Mouse (Mus musculus) cerebral cortex, adult 2 months (tissue): ENCODE measurements around the gene Cnnm1.

ENCODE experiments used
- WGBS: fragments of 180-500 bp; shearing (Covaris S2); methylation state at CpG from one replicate; pipeline ENCODE4 v1.1.7; 2018; 5-methylcytosine and 5-hydroxymethylcytosine counted together

Cnnm1 gene

GRCm38 (mm10) chr19:43440112-43440737 lies at the start of gene Cnnm1:
Cnnm1 (plus strand) TSS chr19:43440436.
- 1% methylated on average over 51 of the region's 51 CpGs for WGBS

DNA sequence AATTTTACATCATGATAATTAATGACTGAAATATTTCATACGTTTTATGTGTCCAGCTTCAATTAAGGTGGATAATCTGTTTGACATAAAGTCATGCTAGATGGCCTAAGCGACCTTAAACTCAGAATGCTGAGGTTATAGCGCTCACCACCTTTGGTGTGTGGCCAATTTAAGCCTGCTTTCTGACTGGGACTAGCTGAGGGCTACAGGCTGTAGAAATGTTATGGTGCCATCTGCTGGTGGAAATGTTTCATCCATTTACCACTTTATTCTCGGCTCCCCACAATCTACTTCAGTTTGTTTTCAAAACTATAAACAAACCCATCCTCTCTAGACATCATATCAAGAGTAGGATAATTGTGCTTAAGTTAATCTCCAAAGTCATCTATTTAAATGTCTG lies 43.9 kb upstream of the Cnnm1 start:
- WGBS: 7% methylated on average over 4 of the region's 4 CpGs

- WGBS: 12% methylated on average over 1 of the region's 1 CpGs
Measured at GRCm38 (mm10) chr19:43407181-43407580, 33.1 kb upstream of the Cnnm1 start.

DNA sequence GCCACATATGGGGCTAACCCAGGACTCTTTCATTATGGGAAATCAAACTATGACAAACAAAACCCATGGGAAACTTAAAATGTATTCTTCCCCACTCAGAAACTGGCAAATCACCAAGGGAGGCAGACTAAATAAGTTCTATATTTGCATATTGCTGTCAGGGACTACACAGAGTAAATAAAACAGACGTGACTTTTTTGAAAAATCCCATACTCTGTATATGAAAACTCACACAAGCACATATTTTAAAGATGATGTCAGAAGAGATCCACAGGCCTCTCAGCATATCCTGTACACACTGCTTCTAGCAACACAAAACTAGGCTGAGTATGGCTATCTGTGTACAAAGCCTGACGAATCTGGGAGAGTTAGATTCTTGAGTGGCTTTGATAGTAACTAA lies 24.7 kb upstream of the Cnnm1 start:
- WGBS: 74% methylated on average over 2 of the region's 2 CpGs

DNA sequence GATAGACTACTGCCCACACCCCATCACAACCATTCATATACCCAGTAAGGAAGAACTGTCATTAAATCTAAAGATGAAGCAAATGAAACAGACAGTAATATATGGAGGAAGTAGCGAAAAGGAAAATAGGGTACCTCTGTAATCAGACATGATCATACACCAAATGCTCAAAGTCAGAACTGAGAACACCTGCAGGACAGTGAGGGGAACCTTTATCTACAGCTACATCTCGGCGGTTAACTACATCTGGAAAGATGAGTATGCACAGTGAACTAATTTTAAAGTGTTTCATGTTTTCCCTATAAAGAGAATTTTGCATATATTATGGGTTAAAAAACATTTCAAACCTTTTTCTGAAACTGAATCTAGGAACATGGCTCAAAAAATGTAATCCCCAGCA lies 19.7 kb upstream of the Cnnm1 start:
- 87% methylated on average over 3 of the region's 3 CpGs for WGBS

DNA sequence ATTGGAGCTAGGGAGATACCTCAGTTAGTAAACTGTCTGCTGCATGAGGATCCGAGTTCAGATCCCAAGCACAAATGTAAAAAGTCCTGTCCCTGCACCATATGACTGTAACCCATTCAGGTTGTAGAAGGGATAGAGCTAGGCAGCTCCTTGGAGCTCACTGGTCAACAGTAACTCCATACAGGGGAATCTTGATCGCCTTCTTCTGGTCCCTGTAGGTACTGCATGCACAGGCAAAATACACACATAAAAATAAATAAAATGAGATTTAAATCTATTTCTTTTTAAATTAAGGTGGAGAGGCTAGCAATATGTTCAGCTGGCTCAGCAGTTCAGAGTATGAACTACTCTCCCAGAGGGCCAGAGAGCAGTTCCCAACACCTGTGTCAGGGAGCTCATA lies 16.2 kb upstream of the Cnnm1 start:
- WGBS: 81% methylated on average over 2 of the region's 2 CpGs

GRCm38 (mm10) chr19:43427446-43428224 lies 12.6 kb upstream of the Cnnm1 start:
- 87% methylated on average over 24 of the region's 24 CpGs for WGBS

GRCm38 (mm10) chr19:43439246-43439645 lies 990 bp upstream of the Cnnm1 start:
- 45% methylated on average over 7 of the region's 7 CpGs for WGBS

DNA sequence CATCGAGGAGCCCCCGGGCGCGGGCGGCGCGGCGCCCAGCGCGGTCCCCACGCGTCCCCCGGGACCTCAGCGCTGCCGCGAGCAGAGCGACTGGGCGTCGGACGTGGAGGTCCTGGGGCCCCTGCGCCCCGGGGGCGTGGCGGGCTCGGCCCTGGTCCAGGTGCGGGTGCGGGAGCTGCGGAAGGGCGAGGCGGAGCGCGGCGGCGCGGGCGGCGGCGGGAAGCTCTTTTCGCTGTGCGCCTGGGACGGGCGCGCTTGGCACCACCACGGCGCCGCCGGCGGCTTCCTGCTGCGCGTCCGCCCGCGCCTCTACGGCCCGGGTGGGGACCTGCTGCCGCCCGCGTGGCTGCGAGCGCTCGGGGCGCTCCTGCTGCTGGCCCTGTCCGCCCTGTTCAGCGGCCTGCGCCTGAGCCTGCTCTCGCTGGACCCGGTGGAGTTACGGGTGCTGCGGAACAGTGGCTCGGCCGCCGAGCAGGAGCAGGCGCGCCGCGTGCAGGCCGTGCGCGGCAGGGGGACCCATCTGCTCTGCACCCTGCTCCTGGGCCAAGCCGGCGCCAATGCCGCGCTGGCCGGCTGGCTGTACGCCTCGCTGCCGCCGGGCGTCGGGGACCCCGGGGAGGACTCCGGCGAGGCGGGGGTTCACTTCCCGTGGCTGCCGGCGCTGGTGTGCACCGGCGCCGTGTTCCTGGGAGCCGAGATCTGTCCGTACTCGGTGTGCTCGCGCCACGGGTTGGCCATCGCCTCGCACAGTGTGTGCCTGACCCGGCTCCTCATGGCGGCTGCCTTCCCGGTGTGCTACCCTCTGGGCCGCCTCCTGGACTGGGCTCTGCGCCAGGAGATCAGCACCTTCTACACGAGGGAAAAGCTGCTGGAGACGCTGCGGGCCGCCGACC lies 778 bp downstream of the Cnnm1 start:
- WGBS: under 1% methylated on average over 118 of the region's 118 CpGs

- WGBS: 5% methylated on average over 17 of the region's 17 CpGs
Measured at GRCm38 (mm10) chr19:43441661-43441990, 1.4 kb downstream of the Cnnm1 start.

DNA sequence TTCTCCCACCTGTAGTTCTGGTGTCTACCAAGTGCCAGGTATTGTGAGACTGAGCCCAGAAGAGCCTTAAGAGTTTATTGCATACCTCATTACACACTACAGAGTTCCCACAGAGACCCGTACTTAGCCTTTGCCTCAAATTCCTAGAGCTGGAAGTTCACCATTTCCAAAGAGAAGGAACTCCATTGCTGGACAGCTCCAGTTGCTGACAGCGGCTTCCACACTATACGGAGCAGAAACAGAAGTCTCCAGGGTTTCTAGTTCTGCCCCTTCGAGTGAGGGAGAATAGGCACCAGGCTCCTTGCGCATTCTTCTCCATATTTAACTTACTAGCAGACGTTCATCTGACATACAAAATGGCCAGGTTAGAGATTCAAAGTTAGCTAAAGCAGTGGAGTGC lies 2.0 kb downstream of the Cnnm1 start:
- WGBS: 38% methylated on average over 6 of the region's 6 CpGs

DNA sequence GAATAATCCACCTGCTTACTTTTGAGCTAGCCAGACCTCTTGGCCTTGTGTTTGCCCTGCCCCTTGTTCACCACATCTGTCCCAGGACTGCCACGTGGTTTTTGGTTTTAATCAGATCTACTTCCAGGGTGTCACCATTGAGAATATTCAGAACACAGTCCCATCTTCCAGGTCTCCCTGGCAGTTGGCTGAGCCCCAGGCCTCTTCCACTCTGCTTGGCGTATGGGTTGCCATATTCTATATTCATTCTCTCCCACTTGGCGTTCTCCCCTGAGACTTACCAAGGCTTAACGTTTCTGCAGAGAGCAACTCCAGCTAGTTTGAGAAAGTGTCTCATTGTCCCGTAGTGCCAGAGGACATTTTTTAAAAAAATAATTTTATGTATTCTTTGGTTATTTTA lies 2.7 kb downstream of the Cnnm1 start:
- 45% methylated on average over 5 of the region's 5 CpGs for WGBS

DNA sequence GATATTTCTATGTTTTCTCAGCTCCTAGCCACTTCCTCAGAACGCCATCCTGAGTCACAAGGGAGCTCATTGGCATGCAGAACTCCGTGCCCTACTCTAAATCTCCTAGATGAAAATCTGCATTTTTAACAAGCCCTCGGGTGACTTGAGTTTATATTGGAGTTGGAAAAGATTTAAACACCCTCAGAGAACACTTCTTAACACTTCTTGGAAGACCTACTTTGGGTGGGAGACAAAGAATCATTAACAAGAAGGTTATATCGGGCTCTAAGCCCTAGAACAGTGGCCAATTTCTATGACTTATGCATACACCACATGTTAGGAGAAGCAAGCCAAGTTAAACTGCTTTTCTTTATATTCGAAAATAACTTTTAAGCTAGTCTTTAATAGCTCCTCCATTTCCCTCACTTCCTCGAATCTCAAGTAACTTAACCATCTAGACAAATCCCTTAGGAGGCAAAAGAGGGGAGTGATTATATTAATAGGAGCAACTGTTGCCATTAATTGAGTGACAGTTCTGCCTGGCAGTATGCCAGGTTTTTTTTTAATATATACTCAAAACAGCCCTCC lies 4.5 kb downstream of the Cnnm1 start:
- WGBS: 32% methylated on average over 6 of the region's 6 CpGs

- WGBS: 41% methylated on average over 10 of the region's 10 CpGs
Measured at GRCm38 (mm10) chr19:43451563-43451962, 11.3 kb downstream of the Cnnm1 start.

GRCm38 (mm10) chr19:43452176-43452575 lies 11.9 kb downstream of the Cnnm1 start:
- 26% methylated on average over 5 of the region's 5 CpGs for WGBS

DNA sequence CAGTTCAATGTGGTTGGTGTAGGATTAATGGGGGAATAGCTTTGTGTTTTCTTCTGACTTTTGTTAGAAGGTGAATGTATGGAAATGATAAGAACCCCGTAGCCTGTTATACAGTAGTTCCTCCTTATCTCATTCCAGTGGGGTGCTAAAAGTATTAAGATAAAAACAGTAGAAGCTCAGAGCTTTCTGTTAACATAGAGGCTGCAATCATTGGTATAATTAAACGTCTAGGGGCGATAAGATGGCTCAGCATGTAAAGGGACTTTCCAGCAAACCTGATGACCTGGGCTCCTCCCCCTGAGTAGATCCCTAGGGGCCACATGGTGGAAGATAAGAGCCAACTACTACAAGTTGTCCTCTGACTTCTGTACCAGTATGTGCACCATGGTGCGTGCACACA lies 12.8 kb downstream of the Cnnm1 start:
- 63% methylated on average over 4 of the region's 4 CpGs for WGBS

DNA sequence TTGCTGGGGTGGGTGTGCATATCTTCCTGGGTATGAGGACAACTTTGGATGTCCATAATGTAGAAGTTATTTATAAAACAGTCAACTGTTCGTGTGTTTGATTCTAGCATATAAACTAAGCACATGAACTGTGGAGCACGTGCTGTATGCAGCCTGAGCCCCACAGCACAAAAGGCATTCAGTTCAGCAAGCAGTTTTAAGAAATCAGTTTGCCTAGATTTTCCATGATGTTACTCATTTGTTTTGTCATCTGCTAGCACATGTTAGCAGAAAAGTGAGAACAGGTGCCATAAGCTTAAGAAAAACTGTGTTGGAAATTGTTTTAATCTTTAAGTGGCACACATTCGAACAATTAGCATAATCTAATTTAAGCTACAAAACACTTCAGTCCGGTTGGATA lies 19.7 kb downstream of the Cnnm1 start:
- 26% methylated on average over 4 of the region's 4 CpGs for WGBS

GRCm38 (mm10) chr19:43460481-43460880 lies 20.2 kb downstream of the Cnnm1 start:
- WGBS: 72% methylated on average over 12 of the region's 12 CpGs

GRCm38 (mm10) chr19:43462141-43462540 lies 21.9 kb downstream of the Cnnm1 start:
- WGBS: 89% methylated on average over 3 of the region's 3 CpGs

DNA sequence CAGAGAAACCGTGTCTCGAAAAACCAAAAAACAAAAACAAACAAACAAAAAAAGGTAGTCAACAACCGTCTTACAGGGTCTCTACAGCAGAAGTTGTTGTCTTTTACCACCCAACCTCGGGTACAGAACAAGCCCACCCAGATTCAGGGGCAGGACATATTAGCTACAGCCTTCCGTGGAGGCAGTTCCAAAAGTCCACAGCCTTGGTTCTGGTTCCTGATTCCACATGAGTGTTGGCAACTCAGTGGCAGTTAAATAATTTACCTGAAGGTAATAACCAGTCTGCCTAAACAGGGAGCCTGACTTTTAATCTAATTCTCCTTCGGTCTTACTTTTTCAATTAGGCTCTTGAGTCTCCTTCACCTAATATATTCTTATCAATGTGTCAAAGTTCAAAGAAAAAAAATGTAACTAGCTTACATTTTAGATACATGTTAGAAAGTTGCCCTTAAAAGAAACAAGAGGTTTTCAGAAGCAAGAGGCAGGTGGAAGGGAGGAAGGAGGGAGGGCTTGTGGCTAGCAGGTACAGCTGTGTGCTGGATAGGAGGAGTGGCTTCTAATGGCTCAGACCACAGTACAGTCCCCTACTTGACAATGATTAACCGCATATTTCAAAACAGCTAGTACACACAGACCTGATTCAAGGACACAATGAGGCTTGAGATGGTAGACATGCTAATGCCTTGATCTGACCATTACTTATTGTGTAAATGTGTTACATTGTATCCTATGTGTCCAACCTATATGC lies 23.5 kb downstream of the Cnnm1 start:
- WGBS: 92% methylated on average over 7 of the region's 7 CpGs

GRCm38 (mm10) chr19:43464294-43464687 lies 24.1 kb downstream of the Cnnm1 start:
- 85% methylated on average over 3 of the region's 3 CpGs for whole genome bisulfite sequencing

DNA sequence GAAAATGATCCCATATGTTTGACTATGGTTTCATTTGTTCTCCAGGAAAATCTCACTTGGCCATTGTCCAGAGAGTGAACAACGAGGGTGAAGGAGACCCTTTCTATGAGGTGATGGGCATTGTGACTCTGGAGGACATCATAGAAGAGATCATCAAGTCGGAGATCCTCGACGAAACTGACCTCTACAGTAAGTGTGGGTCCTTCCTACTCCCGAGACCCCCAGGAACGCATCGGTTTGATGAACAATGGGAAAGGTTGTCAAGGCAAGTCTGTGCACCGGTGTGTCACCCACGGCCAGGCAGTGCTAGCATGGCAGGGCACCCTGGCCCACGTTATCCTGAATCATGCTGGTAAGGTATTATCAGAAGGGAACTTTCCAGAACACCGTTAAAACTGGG lies 24.8 kb downstream of the Cnnm1 start:
- 89% methylated on average over 11 of the region's 11 CpGs for WGBS
